Mouse (Mus musculus): ENCODE results near the gene Aaed1.

DNA sequence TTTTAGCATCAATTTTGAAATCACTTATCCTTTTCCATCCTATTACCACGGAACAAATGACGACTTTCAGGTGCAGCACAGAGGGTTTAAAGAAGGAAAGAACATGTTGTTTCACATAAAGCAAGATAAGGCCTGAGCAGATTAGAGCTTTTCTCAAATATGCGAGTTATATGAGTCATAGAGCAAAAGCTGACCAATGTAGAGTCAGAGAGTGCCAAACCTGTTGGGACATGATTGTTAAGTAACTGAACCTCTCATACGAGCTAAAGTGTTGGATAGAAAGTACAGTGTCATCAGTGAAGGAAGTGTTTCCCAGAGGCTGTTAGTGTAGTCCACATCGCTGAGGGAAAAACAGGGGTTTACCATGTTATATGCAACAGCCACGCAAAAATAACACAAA lies 19.8 kb upstream of the Aaed1 start:
- TF ChIP-seq CTCF (IDR thresholded peaks at IDR 0.05; ENCODE audit: low read depth, low read length) (no peak), POLR2A (IDR thresholded peaks at IDR 0.05; ENCODE audit: insufficient read depth, low read length) (no peak), EP300 (IDR thresholded peaks at IDR 0.05; ENCODE audit: insufficient read depth, low read depth, low read length) (no peak)
